Mouse (Mus musculus) forebrain, embryonic 10.5 days (tissue): ENCODE data around the gene Rab5if. TPM values are rescaled to one million over a fixed set of nuclear protein-coding genes. Genes with fewer than 3 reads are reported as not detected.
A peak's percentile ranks its signal among the peaks of the same experiment; 100 is the strongest.
"Not testable (repeated sequence)": the region's sequence is repeated elsewhere in the genome, so short reads cannot be mapped to it uniquely, and the experiment has no call there.

Source experiments
- DNase-seq: peaks from one replicate; pipeline ENCODE4 v3.0.0-alpha.2; 2017; ENCODE audit warnings: low spot score; ENCODE audit errors: extremely low spot score
- H3K27ac ChIP-seq: fragments of 300-500 bp; sonication (generic); 2 replicates; pipeline ENCODE4 v1.5.1; 2016; ENCODE audit warnings: mild to moderate bottlenecking
- H3K27me3 ChIP-seq: fragments of 300-500 bp; sonication (generic); 2 replicates; pipeline ENCODE4 v1.6.1; 2016; ENCODE audit warnings: mild to moderate bottlenecking; ENCODE audit not compliant: poor library complexity, severe bottlenecking
- H3K36me3 ChIP-seq: fragments of 300-500 bp; sonication (generic); replicated peaks from 2 replicates; pipeline ENCODE4 v1.6.1; 2016; ENCODE audit warnings: mild to moderate bottlenecking, moderate library complexity
- H3K4me1 ChIP-seq: fragments of 300-500 bp; sonication (generic); 2 replicates; pipeline ENCODE4 v1.6.1; 2016
- H3K4me3 ChIP-seq: fragments of 300-500 bp; sonication (generic); 2 replicates; pipeline ENCODE4 v1.5.1; 2016; ENCODE audit warnings: mild to moderate bottlenecking, moderate library complexity
- H3K9me3 ChIP-seq: fragments of 300-500 bp; sonication (generic); 2 replicates; pipeline ENCODE4 v1.6.1; 2016; ENCODE audit warnings: mild to moderate bottlenecking, moderate library complexity
- whole genome bisulfite sequencing: fragments of 180-500 bp; shearing (Covaris S2); methylation state at CpG from one replicate; pipeline ENCODE4 v1.1.7; 2016; 5-methylcytosine and 5-hydroxymethylcytosine counted together
- polyA plus RNA-seq: library from polyadenylated mRNA; unstranded; fragments of >200 nt; fragmentation: Nextera tagmentation; extraction: Ambion mirVana; gene quantifications from 2 replicates; pipeline ENCODE4 v1.2.1, GENCODE M21; 2016

Rab5if gene
- polyA plus RNA-seq, 1 experiment from 2014 or later, result 185 TPM

GRCm38 (mm10) chr2:156841841-156842706, 20.9 kb upstream of the Rab5if start:
- Histone ChIP-seq H3K4me1 (peaks cover 68% of the 10 kb centered on the region), H3K9me3 (no peaks in the 10 kb centered on the region), H3K27me3 (no peaks in the 10 kb centered on the region), H3K4me3 (peak overlapping the region; percentile 95), H3K27ac (peak overlapping the region; percentile 97), H3K36me3 (peaks cover 51% of the 10 kb centered on the region)
- peak; percentile 37 for DNase-seq
- WGBS, result 2% methylated on average over 20 of the region's 20 CpGs

DNA sequence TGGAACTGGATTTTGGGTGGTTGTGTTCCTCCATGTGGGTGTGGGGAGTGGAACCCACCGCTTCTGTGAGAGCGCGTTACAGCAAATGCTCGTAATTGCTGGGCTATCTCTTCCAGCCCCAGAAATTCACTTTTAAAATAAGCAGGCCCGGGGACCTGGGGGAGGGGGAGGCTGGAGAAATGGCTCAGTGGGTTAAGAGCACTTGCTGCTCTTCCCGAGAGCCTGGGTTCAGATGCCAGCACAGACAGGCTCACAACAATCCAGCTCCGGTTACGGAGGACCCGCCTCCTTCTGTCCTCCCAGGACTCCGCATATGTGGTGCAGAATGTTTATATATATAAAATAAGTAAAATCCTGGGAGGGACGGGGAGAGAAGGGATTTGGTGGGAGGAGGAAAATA, 20.2 kb upstream of the Rab5if start:
- Histone ChIP-seq H3K36me3 (peaks cover 51% of the 10 kb centered on the region), H3K4me3 (peak overlapping the region; percentile 95), H3K27me3 (no peaks in the 10 kb centered on the region), H3K4me1 (peaks cover 74% of the 10 kb centered on the region), H3K9me3 (no peaks in the 10 kb centered on the region), H3K27ac (peak overlapping the region; percentile 97)
- WGBS, result 11% methylated on average over 11 of the region's 11 CpGs
- DNase-seq, result no peak

DNA sequence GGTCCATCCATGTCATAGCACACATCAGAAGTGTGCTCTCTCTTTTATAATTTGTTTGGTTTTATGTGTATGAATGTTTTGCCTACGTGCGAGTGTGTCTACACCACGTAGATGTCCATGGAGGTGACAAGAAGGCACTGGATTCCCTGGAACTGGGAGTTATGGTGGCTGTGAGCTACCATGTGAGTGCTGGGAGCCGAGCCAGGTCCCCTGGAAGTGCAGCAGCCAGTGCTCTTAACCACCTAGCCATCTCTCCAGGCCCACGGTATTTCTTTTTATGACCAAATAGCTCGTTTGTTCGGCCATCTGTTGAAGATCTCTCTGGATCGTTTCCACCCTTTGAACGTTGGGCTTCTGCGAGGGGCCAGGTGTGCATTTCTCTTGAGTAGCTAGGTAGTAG, 19.6 kb upstream of the Rab5if start:
- Histone ChIP-seq H3K9me3 (no peaks in the 10 kb centered on the region), H3K27ac (0 out of 2 replicates have a peak overlapping the region, but pooled peaks have one; percentile 46), H3K4me1 (peaks cover 75% of the 10 kb centered on the region), H3K27me3 (no peaks in the 10 kb centered on the region), H3K4me3 (peak overlapping the region; percentile 95), H3K36me3 (peaks cover 51% of the 10 kb centered on the region)
- 87% methylated on average over 10 of the region's 10 CpGs for WGBS
- no peak for DNase-seq

GRCm38 (mm10) chr2:156844715-156845114, 18.2 kb upstream of the Rab5if start:
- no peak for DNase-seq
- Histone ChIP-seq H3K36me3 (peaks cover 65% of the 10 kb centered on the region), H3K27me3 (no peaks in the 10 kb centered on the region), H3K9me3 (no peaks in the 10 kb centered on the region), H3K4me1 (peaks cover 61% of the 10 kb centered on the region), H3K27ac (peak overlapping the region; percentile 26; the same call in 1 of the 2 replicates), H3K4me3 (no peak overlapping the region)
- 68% methylated on average over 10 of the region's 10 CpGs for WGBS

- DNase-seq, result no peak
- no peak overlapping the region for H3K27ac ChIP-seq
- H3K9me3 ChIP-seq, result no peaks in the 10 kb centered on the region
- H3K4me3 ChIP-seq, result no peak overlapping the region
- peaks cover 45% of the 10 kb centered on the region for H3K4me1 ChIP-seq
- peaks cover 95% of the 10 kb centered on the region for H3K36me3 ChIP-seq
- 71% methylated on average over 6 of the region's 6 CpGs for WGBS
- no peaks in the 10 kb centered on the region for H3K27me3 ChIP-seq
Measured at GRCm38 (mm10) chr2:156847653-156848052, 15.3 kb upstream of the Rab5if start.

GRCm38 (mm10) chr2:156848526-156849182, 14.3 kb upstream of the Rab5if start:
- Histone ChIP-seq H3K4me1 (peaks cover 35% of the 10 kb centered on the region), H3K27me3 (no peaks in the 10 kb centered on the region), H3K4me3 (no peak overlapping the region), H3K36me3 (peaks cover 97% of the 10 kb centered on the region), H3K27ac (no peak overlapping the region), H3K9me3 (no peaks in the 10 kb centered on the region)
- no peak for DNase-seq
- 95% methylated on average over 6 of the region's 6 CpGs for WGBS

- Histone ChIP-seq H3K9me3 (no peaks in the 10 kb centered on the region), H3K36me3 (peaks cover 95% of the 10 kb centered on the region), H3K27ac (no peak overlapping the region), H3K27me3 (no peaks in the 10 kb centered on the region), H3K4me1 (peaks cover 17% of the 10 kb centered on the region), H3K4me3 (no peak overlapping the region)
- 93% methylated on average over 5 of the region's 5 CpGs for WGBS
- DNase-seq, result no peak
Measured at GRCm38 (mm10) chr2:156850505-156850904, 12.4 kb upstream of the Rab5if start.

- not testable (repeated sequence) for DNase-seq, H3K27ac ChIP-seq, H3K9me3 ChIP-seq, H3K27me3 ChIP-seq, H3K4me3 ChIP-seq, H3K4me1 ChIP-seq
- WGBS, result 94% methylated on average over 8 of the region's 13 CpGs
- peaks cover 93% of the 10 kb centered on the region for H3K36me3 ChIP-seq
Measured at GRCm38 (mm10) chr2:156853584-156853983, 9.3 kb upstream of the Rab5if start.

- WGBS, result 57% methylated on average over 13 of the region's 13 CpGs
- not testable (repeated sequence) for H3K9me3 ChIP-seq, H3K27me3 ChIP-seq, DNase-seq, H3K4me3 ChIP-seq, H3K27ac ChIP-seq, H3K4me1 ChIP-seq
- peaks cover 92% of the 10 kb centered on the region for H3K36me3 ChIP-seq
Measured at GRCm38 (mm10) chr2:156853999-156854771, 8.7 kb upstream of the Rab5if start.

DNA sequence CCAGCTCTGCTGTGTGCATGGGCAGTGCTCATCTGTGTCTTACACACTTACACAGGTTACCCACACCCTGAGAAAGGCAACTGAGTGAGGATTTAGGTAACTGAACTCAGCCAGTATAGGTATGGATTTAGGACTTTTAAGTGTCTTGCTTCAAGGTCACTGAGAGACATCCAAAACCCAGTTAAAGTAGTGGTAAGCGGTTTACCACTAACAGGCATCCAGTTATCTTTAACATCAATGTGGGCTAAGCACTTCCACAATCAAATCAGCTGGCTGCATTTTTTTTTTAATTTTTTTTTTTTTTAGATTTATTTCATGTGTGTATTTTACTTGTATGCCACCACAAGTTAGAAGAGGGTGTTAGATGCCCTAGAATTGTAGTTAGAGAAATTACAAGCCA, 6.6 kb upstream of the Rab5if start:
- 97% methylated on average over 1 of the region's 1 CpGs for WGBS
- DNase-seq, result no peak
- Histone ChIP-seq H3K27me3 (no peaks in the 10 kb centered on the region), H3K9me3 (no peaks in the 10 kb centered on the region), H3K27ac (no peak overlapping the region), H3K4me1 (peaks cover 7% of the 10 kb centered on the region), H3K36me3 (peaks cover 85% of the 10 kb centered on the region), H3K4me3 (no peak overlapping the region)

GRCm38 (mm10) chr2:156857385-156857791, 5.5 kb upstream of the Rab5if start:
- Histone ChIP-seq H3K27ac (no peak overlapping the region), H3K36me3 (peaks cover 75% of the 10 kb centered on the region), H3K4me3 (no peak overlapping the region), H3K4me1 (peaks cover 15% of the 10 kb centered on the region), H3K9me3 (no peaks in the 10 kb centered on the region), H3K27me3 (no peaks in the 10 kb centered on the region)
- no peak for DNase-seq
- 84% methylated on average over 3 of the region's 3 CpGs for WGBS

- H3K4me1 ChIP-seq, result peaks cover 15% of the 10 kb centered on the region
- no peaks in the 10 kb centered on the region for H3K9me3 ChIP-seq
- H3K27me3 ChIP-seq, result no peaks in the 10 kb centered on the region
- H3K36me3 ChIP-seq, result peaks cover 70% of the 10 kb centered on the region
- no peak for DNase-seq
- no peak within 1 kb of the TSS for H3K4me3 ChIP-seq
- no peak within 1 kb of the TSS for H3K27ac ChIP-seq
- 90% methylated on average over 2 of the region's 2 CpGs for WGBS
Measured at GRCm38 (mm10) chr2:156857835-156858234, 5.1 kb upstream of the Rab5if start, which contains the start of gene 4930518I15Rik. Gene 4930518I15Rik, minus strand, starts transcription at chr2:156857946.
